Mouse (Mus musculus): ENCODE measurements around the gene Zyg11b.

GRCm38 (mm10) chr4:108250501-108250900 lies 50.4 kb downstream of the Zyg11b start:
- TF ChIP-seq CTCF (IDR thresholded peaks at IDR 0.05; ENCODE audit: low read depth, low read length): no peak
- no peak for TF ChIP-seq POLR2A (IDR thresholded peaks at IDR 0.05; ENCODE audit: extremely low read depth, insufficient read depth, low read length)
